Mouse (Mus musculus) left cerebral cortex, adult 18-20 months (tissue): ENCODE measurements around the gene Marcksl1. TPM values are rescaled to one million over a fixed set of nuclear protein-coding genes. Genes with fewer than 3 reads are reported as not detected.

ENCODE experiments used
- DNase-seq, 2 experiments: peaks; one replicate each; pipeline ENCODE4 v3.0.0; 2021 to 2022; ENCODE audit warnings: low spot score in 2 of 2, mixed read lengths in 1 of 2
- long read RNA-seq, 2 experiments: library from polyadenylated mRNA; stranded (forward); transcript quantifications; one replicate each; pipeline ENCODE4 v2.0.0; 2021
- total RNA-seq, 2 experiments: library from RNA; stranded (reverse); gene quantifications; 2 replicates each; pipeline ENCODE4 v1.2.3; 2021

Gene Marcksl1
- 10 to 100 TPM; 58.3 to 84.6 TPM for total RNA-seq
- long read RNA-seq, experiment 1, transcript Marcksl1-201 (2 exons, 1,605 nt), result major isoform, 260 of 275 reads
- long read RNA-seq, experiment 1, partial matches to known transcripts, result 10 of 275 reads
- long read RNA-seq, experiment 1, other reads (novel, unspliced or antisense), result 5 of 275 reads
- long read RNA-seq, experiment 2, transcript Marcksl1-201 (2 exons, 1,605 nt), result major isoform, 135 of 141 reads
- long read RNA-seq, experiment 2, partial matches to known transcripts, result 5 of 141 reads
- long read RNA-seq, experiment 2, other reads (novel, unspliced or antisense), result 1 of 141 reads

DNA sequence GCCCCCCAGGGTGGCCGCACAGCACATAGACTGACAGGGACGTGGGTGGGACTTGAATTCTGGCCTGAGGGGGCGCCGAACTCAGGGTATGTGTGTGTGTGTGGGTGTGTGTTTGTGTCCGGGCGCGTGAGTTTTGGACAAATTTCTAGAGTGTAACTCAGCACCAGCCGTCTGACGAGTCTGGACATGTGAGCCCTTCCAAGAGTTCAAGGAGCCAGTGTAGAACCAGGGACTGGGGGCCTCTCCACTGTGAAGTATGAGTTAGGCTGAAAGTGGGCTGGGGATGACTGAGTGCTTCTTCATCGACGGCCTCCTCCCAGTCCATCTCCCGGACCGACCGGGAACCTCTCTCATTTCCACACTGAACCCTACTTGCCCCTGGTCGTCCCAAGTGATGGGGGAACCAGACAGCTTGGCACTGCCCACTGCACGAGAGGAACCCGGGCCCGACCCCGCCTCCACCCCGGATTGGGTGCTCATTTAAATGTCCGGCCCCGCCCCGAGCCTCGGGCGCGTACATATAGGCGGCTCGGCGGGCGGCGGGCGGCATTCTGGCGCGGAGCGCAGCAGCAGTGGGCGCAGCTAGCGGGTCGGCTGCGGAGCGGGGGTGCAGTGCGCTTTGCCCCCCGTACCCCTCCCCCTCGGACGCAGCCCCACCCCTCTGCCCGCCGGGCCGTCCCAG lies at the start of gene Marcksl1:
Marcksl1 (plus strand) TSS at position 496 of the 682 bp plus-strand sequence.
- peak; percentile 43 to 44 for DNase-seq

DNA sequence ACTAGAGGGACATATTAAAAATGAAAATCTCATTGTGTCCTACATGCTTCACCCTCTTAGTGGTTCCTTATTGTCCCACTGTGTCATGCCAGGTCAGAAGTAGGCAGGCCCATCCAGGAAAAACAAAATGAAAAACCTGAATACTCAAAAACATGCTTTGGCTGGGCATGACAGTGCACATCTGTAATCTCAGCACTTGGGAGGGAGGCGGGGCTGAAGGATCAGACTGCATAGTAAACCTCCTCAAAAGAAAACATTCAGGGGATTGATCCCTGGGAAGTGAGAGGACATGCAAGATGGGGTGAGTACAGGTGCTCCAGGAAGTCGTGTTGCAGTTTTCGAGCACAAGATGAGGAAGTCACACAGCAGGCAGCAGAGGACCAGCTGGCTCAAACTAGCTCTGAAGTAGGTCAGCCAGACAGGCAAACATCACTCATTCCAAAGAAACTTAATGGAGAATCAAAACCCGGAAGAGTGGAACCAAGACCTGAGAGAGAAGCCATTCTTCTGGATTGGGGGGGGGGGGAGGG lies 49.0 kb upstream of the Marcksl1 start:
- no peak for DNase-seq

DNA sequence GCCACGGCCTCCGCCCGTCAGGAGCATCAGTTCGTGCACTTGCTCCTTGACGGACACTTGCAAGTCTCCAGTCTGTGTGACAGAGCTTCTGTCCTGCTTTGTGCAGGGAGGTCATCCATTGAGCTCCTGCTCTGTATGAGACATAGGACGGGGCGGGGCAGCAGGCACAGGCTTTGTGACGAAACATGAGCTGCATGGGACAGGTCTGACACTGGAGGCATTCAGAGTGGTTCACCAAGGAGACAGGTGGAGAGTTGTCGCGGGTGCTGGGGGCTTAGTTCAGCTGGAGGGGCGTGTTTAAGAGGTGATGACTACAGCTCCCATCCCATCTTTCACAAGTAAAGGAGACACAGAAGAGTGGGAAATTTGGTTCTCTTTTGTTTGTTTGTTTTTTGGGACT lies 37.3 kb upstream of the Marcksl1 start:
- no peak for DNase-seq

GRCm38 (mm10) chr4:129479863-129480262 lies 33.5 kb upstream of the Marcksl1 start:
- no peak for DNase-seq

- DNase-seq, result peak in 1 of 2 experiments; percentile 30
These were observed 32.3 kb upstream of the Marcksl1 start for GRCm38 (mm10) chr4:129481090-129481489.

DNA sequence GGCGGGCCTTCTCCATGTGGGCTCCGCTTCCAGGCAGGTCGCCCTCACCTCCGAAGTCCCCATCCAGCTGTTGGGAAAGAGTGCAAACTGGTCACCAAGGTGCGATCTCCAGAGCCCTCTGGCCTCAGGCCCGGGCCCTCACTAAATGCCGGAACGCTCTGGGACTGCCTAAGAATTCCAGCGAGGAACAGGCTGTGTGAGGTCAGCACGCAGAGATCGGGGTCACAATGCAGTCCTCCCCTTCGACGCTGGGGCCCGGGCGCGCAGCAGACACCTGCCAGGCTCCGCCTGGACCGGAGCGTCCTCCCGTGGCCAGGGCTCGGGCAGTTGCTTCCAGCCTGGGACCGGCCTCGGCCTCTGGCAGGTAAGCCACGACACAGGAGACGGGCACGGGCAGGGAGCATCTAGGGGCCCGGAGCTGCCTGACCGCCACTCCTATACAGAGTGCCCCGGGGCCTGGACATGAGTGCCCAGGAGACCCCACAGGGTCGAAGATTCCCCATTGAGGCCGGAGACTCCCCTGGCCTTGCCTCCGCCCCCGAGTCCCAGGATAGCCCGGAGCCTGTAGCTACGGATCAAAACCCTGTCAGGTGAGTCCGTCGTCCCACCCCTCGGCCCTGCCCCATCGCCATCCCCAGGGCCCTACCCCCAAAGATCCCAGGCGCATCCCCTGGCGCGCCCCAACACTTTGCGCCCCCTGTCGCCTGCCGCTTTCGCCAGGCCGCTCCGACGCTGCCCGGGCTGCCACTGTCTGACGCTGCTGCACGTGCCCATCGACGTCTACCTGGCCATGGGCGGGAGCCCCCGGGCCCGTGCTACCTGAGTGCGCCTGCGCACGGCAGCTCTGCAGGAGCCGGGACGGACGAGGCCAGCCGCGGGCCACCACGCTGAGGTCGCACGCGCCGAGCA lies 22.2 kb upstream of the Marcksl1 start, which contains the start of the genes Tssk3 and Fam229a:
Tssk3 (minus strand) TSS at position 51 of the 909 bp plus-strand sequence.
Fam229a (plus strand) TSS at position 219 of the 909 bp plus-strand sequence.
- no peak for DNase-seq

- DNase-seq, result no peak
These were observed 18.7 kb upstream of the Marcksl1 start for GRCm38 (mm10) chr4:129494681-129495080.

DNA sequence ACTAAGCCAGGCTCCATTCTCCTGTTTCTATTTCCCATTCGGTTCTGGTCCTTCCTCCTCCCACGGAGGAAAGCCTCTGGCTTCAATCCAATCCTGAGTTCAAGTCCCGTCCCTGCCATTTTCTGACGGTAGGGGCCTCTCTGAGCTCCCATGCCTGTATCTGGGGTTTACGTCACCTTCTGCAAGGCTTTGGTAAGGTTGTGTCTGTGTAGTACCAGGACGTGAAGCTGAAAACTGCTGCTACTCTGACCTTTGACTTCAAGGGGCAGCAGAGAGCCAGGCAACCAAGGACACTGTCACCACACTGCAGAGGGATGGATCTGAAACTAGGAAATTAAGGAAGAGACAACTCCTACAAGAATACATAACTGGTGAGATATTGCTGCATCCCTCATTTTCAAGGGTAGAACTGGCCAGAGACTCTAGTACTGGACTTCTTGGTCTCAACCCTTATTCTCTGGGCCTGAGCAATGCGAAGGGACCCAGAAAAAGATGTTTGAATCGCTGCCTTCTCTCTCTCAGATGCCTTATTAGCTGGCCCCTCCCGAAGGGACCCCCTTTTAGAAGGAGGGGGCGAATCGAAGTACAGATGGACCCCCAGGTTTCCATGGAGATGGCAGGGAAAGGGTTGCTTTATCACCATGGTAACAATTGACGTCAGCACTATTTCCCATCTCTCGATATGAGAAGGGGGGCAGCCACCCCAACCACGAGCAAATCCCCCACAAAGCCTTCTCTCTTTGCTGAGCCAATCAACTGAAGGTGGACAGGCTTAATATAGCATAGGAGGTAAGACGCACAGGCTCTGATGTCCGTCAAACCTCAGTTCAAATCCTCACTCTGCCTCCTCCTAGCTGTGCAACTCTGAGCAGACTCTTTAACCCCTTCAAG lies 17.5 kb upstream of the Marcksl1 start:
- DNase-seq, result no peak

DNA sequence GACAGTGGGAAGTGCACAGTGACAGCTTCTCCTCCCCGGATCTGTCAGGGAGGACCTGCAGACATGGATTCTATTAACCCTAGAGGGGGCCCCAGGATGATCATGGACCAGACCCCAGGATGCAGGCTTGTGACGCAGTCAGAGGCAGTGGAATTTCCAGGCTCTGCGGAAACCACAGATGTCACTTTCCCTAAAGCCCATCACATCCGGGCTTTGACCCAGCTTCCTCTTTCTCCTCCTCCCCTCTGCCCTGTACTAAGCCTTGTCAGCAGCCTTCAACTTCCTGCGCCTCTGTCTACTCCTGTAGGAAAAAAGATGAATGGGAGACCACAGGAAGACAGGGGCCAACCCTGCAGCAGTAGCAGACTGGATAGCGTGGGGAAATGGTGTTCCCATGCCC lies 16.8 kb upstream of the Marcksl1 start:
- no peak for DNase-seq

GRCm38 (mm10) chr4:129498941-129499340 lies 14.4 kb upstream of the Marcksl1 start:
- no peak for DNase-seq

DNA sequence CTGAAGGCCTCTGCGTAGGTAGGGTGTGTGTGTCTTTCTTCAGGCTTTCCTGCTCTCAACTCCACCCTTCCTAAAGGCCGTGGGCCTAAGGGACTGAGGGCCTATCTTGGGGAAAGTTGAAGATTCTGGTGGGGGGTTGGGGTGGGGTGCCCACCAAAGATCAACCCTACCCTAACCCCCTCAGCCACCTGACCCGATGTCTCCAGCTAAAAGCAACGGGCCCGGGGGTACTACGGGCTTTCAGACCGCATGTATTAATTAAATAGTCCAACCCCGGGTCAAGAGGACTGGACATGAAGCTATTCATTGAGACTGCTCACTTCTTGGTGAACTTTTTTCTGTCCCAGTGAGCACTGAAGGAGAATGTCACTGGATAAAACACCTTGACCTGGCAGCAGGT lies 13.4 kb upstream of the Marcksl1 start:
- no peak for DNase-seq

- DNase-seq, result peak; percentile 42 to 43
These were observed 12.5 kb upstream of the Marcksl1 start for GRCm38 (mm10) chr4:129500607-129501566.

GRCm38 (mm10) chr4:129502327-129502888 lies 11.0 kb upstream of the Marcksl1 start:
- DNase-seq, result no peak

DNA sequence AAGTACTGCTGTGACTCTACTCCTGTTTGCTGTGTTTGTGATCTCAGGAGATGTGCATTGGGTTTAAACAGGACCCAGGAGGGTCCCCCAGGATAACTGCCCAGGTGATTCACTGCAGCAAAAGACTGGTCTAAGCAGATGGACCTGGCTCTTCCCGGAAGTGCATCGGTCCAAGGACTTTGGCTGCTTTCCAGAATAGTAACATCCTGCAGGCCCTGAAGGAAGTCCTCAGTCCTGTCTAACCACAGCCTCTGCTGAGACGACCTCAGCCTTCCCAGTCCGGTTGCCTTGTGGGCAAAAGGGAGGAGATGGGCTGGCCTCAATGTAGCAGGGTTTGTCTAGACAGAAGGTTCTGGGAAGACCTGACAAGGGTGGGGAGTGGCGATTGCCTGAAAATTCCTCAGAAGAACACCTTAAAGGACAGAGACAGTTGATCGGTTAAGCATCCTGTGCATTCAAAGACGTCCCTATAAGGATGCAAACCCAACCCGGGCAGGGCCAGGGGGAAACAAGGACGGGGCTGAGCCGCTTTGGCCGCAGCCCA lies 10.4 kb upstream of the Marcksl1 start:
- no peak for DNase-seq

- no peak for DNase-seq
These were observed 7.9 kb upstream of the Marcksl1 start for GRCm38 (mm10) chr4:129505511-129505910.

DNA sequence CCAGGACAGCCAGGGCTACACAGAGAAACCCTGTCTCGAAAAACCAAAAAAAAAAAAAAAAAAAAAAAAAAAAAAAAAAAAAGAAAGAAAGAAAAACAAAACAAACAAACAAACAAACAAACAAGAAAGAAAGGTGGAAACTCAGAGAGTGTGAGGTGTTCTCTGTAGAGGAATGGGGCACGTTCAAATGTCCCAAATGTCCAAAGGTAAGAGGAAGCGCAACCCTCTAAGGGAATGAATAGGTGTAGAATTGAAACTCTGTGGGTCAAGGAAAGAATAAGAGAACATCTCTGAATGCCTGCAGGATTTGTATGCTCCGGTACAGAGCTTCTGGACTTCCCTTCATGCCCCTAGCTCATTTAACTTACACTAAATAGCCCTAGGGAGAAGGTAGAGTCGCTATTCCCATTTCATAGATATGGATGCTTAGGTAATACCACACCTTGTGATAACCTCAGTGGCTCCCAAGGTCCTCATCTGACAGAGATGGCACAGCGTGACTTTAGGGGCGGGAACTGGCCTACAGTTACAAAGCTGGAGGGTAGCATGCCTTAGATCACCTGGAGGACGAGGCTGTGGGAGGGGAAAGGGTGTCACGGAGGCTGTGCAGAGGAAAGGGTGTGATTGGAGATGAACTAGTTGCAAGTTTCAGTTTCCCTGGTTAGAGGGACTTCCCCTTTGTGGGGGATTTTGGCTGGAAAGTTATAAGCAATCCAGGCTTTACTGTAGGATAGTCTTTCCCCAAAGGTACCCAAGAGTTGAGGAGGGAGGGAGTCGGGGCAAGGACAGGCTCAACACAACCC lies 5.7 kb upstream of the Marcksl1 start:
- DNase-seq, result no peak

- DNase-seq, result no peak
These were observed 5.2 kb upstream of the Marcksl1 start for GRCm38 (mm10) chr4:129508237-129508515.
